Mouse (Mus musculus): ENCODE measurements around the gene Nphs2.

GRCm38 (mm10) chr1:156352466-156352865 lies 41.9 kb downstream of the Nphs2 start:
- TF ChIP-seq POLR2A (IDR thresholded peaks at IDR 0.05; ENCODE audit: extremely low read depth, insufficient read depth, low read length) = no peak
- no peak for TF ChIP-seq CTCF (IDR thresholded peaks at IDR 0.05; ENCODE audit: extremely low read depth, insufficient read depth, low read length)
